Mouse (Mus musculus) Patski (cell line): Measurements from ENCODE around the gene Pald1. TPM values are rescaled to one million over a fixed set of nuclear protein-coding genes. Genes with fewer than 3 reads are reported as not detected.

Source experiments
- ATAC-seq: fragments of 100-300 bp; one replicate; pipeline ENCODE4 v1.8.0; 2021
- CTCF ChIA-PET: fragments of 350-600 bp; sonication (Branson Sonifier 250); formaldehyde crosslinking; loops from one replicate; lab custom pipeline; 2022; ENCODE audit warnings: inconsistent platforms; lab: Charles Lee
- POLR2A ChIA-PET: fragments of 350-600 bp; sonication (Branson Sonifier 250); formaldehyde crosslinking; loops from one replicate; lab custom pipeline; 2022; ENCODE audit warnings: antibody characterized with exemption, inconsistent platforms; lab: Charles Lee
- DNase-seq: peaks from one replicate; pipeline ENCODE4 v3.0.0-alpha.2; 2011; ENCODE audit warnings: low read depth, low spot score
- H3K27me3 ChIP-seq: fragments of 371-371 bp; one replicate; pipeline ENCODE4 v1.5.1; 2021
- CTCF ChIP-seq: fragments of 100-300 bp; IDR thresholded peaks from one replicate; pipeline ENCODE4 v1.5.1; 2021
- in situ Hi-C: fragments of 300-500 bp; cut with MboI; formaldehyde crosslinking; loops from 3 replicates; pipeline ENCODE4 v1.11.1; 2018; ENCODE audit warnings: low pct_unique_long_range_greater_than_20kb, mixed read lengths
- polyA plus RNA-seq: library from polyadenylated mRNA; unstranded; gene quantifications from one replicate; pipeline ENCODE4 v1.2.3, GENCODE M21; 2021

The Pald1 gene
- polyA plus RNA-seq, 1 experiment from 2014 or later = 14.5 TPM

DNA sequence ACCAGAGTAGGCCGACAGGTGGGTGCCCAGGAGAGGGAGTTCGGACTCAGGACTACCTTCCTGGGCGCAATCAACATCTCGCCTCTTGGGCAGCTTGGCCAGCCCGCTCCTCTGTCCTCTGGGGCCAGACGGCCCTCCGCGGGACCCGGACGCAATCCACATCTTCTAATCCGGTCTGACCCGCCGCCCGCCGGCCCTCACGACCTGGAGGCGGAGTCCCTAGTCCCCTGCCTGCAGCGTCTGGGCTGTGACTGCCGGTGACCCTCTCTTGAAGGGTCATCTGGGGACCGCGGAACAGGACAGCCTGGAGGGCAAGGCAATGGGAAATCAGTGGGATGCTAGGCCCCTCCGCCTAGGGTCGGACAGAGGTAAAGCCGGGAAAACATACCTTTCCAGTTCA is 35.8 kb upstream of the Pald1 start:
- ChIA-PET CTCF (no interaction called here), POLR2A (no interaction called here)
- ATAC-seq (no peak), DNase-seq (no peak)
- in situ Hi-C loops = no loop called here
- no peak for TF ChIP-seq CTCF
- peaks cover 5% of the 10 kb centered on the region for H3K27me3 ChIP-seq

DNA sequence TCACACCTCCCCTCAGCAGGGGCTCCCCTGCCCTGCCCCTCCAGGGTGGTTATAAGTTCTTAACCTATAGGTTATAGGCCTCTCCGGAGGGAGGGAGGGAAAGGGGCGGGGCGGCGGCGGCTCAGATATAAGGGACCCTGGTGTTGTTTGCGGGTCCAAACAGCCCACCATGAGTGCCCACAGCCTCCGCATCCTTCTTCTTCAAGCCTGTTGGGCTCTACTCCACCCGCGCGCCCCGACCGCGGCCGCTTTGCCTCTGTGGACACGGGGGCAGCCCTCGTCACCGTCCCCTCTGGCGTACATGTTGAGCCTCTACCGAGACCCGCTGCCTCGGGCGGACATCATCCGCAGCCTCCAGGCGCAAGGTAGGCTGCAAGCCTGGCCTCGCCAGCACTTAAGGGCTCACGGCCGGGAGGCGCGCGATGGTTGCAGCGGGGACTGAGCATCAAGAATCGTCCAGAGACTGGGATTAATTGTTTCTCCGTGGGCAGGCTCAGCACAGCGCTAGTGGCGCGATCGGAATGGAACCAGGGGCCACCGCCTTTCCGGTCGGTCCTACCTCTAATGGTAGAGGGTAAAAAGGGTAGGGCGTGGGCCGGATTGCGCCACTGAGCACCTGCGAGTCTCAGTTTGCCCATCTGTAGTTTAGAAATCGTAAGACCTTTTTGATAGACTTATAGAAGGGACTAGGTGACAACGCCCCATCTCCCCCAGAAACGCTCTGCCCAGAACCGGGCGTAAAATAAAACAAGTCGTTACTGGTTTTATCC is 35.0 kb upstream of the Pald1 start:
- ATAC-seq (no peak), DNase-seq (no peak)
- ChIA-PET CTCF (no interaction called here), POLR2A (interaction anchor here (0.7 kb wide), 1 partner anchor 176 kb away, joined by 3 read pairs; no protein-coding TSS in a partner anchor)
- in situ Hi-C loops = no loop called here
- no peak for TF ChIP-seq CTCF
- H3K27me3 ChIP-seq = peaks cover 5% of the 10 kb centered on the region

DNA sequence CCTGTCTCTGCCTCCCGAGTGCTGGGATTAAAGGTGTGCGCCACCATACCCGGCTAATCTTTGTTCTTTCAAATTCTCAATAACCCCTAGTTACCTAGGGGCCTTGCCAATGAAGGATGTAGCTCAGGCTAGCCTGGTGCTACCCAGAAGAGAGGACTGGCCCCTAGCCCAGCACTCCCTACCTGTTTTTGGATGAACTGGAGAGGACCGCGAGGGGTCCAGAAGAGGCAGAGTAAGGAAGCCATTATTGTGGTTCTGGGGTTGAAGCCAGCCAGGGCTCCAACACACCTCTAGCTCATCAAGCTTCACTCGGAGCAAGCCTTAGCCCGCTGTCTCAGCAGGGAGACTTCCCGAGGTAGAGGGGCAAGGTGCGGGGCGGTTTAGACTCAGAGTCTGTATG is 34.3 kb upstream of the Pald1 start, which contains the start of gene Nodal:
Gene Nodal, plus strand, starts transcription at position 301 of the 400 bp plus-strand sequence.
- in situ Hi-C loops = no loop called here
- no peak for ATAC-seq
- ChIA-PET CTCF (no interaction called here), POLR2A (interaction anchor here (0.7 kb wide), 1 partner anchor 176 kb away, joined by 3 read pairs; no protein-coding TSS in a partner anchor)
- TF ChIP-seq CTCF = no peak
- DNase-seq = no peak
- peaks cover 5% of the 10 kb centered on the region for H3K27me3 ChIP-seq

DNA sequence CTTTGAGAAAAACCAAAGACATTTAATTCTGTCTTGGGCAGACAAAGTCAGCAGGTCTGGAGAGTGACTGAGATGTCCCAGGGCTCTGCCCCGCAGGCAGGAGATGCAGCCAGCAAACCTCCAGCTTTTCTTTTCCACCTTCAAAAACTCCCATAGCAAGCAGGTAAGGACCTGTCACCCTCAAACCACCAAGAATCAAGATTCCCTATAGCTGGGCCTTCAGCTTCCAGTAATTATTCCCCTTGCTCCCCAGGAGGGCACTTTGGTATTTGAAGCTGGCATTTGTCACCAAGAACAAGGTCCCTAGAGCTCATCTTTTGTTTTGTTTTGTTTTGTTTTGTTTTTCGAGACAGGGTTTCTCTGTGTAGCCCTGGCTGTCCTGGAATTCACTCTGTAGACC is 33.7 kb upstream of the Pald1 start:
- DNase-seq (no peak), ATAC-seq (no peak)
- TF ChIP-seq CTCF = no peak
- POLR2A ChIA-PET = no interaction called here
- in situ Hi-C loops = no loop called here
- peaks cover 6% of the 10 kb centered on the region for H3K27me3 ChIP-seq
- CTCF ChIA-PET = interaction anchor here (0.9 to 2.8 kb wide), 2 partner anchors 8 to 74 kb away, joined by 3 to 7 read pairs; no protein-coding TSS in a partner anchor

DNA sequence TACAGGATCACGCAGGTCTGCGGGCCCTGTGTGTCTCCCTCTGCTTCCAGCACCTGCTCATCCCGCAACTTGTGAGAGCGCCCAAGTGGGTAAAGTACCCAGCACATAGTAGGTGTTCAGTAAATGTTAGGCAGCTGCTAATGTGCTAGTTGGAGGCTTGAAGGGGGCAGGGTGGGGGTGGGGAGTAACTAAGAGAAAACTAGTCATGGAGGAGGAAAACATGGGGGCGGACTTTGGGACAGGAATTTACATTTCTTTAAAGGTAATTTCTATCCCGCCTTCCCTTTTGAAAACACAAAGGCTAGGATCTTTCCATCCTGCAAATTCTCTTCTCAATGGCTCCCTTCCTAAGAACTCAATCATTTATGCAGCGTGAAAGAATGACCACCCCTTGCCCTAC is 33.2 kb upstream of the Pald1 start:
- POLR2A ChIA-PET = interaction anchor here (1.0 kb wide), 1 partner anchor 19 kb away, joined by 3 read pairs; no protein-coding TSS in a partner anchor
- peaks cover 9% of the 10 kb centered on the region for H3K27me3 ChIP-seq
- no peak for ATAC-seq

DNA sequence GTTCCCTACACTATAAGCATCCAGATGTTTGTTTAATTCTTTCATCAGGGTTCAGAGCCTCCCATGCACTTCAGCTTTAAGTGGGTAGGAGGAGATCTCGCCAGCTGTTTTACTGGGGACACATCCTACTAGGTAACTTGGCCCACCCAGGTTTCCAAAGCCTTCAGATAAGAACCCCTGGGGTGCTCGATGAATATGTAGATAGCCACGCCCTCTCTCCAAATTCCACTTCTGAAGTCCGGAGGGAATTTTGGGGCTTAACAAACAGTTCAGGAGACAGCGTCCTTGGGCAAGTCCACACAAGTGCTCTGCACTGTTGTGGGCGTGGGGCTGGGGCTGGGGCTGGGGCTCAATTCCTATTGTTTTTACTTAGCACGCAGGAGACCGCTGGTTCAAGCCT is 32.6 kb upstream of the Pald1 start:
- peaks cover 9% of the 10 kb centered on the region for H3K27me3 ChIP-seq
- in situ Hi-C loops = no loop called here
- ATAC-seq (no peak), DNase-seq (no peak)
- TF ChIP-seq CTCF = no peak
- CTCF ChIA-PET = interaction anchor here (0.7 to 2.8 kb wide), 2 partner anchors 9 to 16 kb away, joined by 3 to 7 read pairs; no protein-coding TSS in a partner anchor
- POLR2A ChIA-PET = interaction anchor here (1.0 kb wide), 1 partner anchor 18 kb away, joined by 3 read pairs; no protein-coding TSS in a partner anchor

More for the DNA sequence above, 33.2 kb upstream of the Pald1 start:
- no peak for DNase-seq
- no peak for TF ChIP-seq CTCF
- in situ Hi-C loops = no loop called here
- CTCF ChIA-PET = interaction anchor here (0.9 to 2.8 kb wide), 2 partner anchors 8 to 73 kb away, joined by 3 to 7 read pairs; no protein-coding TSS in a partner anchor

DNA sequence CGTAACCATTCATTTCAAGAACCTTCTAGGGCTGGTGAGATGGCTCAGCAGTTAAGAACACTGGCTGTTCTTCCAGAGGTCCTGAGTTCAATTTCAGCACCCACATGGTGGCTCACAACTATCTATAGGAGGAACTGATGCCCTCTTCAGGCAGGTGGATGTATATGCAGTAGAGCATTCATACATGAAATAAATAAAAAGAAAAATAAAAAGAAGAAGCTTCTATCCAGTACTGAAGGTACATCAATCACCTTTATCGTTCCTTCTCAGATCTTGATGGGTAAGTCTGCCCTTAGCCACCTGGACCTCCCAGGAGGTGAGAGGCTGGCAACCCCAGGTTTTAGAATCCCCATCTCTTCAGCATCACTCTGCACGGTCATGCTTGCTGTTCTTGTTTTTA is 31.9 kb upstream of the Pald1 start:
- ChIA-PET POLR2A (no interaction called here), CTCF (interaction anchor here (0.7 to 2.8 kb wide), 2 partner anchors 9 to 16 kb away, joined by 3 to 7 read pairs; no protein-coding TSS in a partner anchor)
- ATAC-seq = no peak
- no peak for DNase-seq
- peaks cover 9% of the 10 kb centered on the region for H3K27me3 ChIP-seq
- in situ Hi-C loops = no loop called here
- TF ChIP-seq CTCF = no peak

DNA sequence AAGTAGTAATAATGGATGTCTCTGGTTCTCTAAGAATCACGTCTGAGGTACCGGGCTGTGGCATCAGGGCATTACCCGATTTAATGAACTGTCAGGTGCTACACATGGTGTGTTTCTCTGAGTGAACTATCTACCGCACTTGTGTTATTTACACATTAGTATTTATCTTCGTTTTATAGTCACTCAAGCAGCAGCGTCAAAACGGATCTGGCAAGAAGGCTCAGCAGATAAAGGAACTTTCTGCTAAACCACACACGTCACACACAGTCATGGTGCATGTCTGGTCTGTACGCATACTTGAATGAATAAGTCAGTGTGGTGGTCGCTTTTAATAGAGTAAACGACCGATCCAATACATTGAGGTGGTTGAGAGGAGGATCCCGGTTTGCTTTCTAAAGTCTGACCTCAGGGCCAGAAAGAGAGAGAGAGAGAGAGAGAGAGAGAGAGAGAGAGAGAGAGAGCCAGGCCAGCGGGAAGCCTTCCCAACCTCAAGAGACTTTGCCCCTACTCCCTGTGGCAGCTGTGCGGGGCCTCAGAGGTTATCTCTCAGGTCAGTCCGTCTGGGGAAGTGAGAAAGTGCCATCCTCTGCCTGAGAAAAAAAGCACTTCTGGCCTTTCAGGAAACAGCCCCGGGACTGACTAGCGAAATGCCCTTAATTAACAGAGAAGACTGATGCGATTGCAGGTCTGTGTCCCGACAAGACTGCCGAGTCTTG is 29.7 kb upstream of the Pald1 start:
- in situ Hi-C loops = no loop called here
- POLR2A ChIA-PET = no interaction called here
- ATAC-seq (no peak), DNase-seq (no peak)
- H3K27me3 ChIP-seq = peaks cover 4% of the 10 kb centered on the region
- no peak for TF ChIP-seq CTCF
- CTCF ChIA-PET = no interaction called here

DNA sequence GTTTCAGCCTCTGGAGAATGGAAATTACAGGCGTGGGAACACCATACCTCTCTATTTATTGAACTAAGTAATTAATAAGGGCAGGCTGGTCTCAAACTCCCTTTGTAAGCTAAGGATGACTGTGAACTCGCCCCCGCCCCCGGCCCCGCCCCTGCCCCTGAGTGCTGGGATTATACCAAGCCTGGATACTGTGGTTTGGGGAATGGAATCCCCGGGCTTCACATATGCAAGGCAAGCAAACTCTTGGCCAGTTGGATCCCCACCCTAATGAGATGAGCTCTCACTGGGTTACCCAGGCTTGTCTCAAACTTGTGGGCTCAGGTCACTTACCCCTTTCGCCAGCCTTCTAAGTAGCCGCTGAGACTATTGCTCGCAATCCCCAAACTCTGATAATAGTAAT is 26.9 kb upstream of the Pald1 start:
- ChIA-PET POLR2A (no interaction called here), CTCF (interaction anchor here (1.1 to 1.4 kb wide), 2 partner anchors 11 to 210 kb away, joined by 3 to 5 read pairs; no protein-coding TSS in a partner anchor)
- no peak for TF ChIP-seq CTCF
- DNase-seq = no peak
- in situ Hi-C loops = no loop called here
- no peak for ATAC-seq
- peaks cover 4% of the 10 kb centered on the region for H3K27me3 ChIP-seq

DNA sequence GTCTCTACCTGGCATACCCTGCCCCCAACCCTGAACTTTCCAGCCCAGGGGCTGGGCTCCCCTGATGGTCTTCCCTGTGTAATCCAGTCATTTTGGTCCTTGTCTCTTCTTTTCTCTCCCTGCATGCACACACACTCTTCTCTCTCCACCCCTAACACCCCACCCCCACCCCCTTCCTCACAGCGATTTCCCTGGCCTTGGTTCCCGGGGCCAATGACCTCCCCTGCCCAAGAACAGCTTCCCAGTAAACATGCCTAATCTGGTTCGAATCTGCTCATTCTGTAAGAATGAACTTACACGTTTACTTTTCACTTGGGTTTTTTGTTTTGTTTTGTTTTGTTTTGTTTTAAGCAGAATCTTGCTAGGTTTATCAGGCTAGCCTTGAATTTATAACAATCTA is 26.4 kb upstream of the Pald1 start:
- in situ Hi-C loops = loop anchor here (5.0 kb wide), 1 partner anchor 212 kb away; no protein-coding TSS in a partner anchor

More for the DNA sequence above, 26.4 kb upstream of the Pald1 start:
- no peak for TF ChIP-seq CTCF
- ATAC-seq (no peak), DNase-seq (no peak)
- ChIA-PET POLR2A (no interaction called here), CTCF (no interaction called here)
- H3K27me3 ChIP-seq = peaks cover 4% of the 10 kb centered on the region
